Mouse (Mus musculus) kidney, postnatal 0 days (tissue): ENCODE results near the gene Gm42417. TPM values are rescaled to one million over a fixed set of nuclear protein-coding genes. Genes with fewer than 3 reads are reported as not detected.

ENCODE experiments used
- ATAC-seq: fragments of 200-750 bp; cut with Nextera tagmentation; replicated peaks from 2 replicates; pipeline ENCODE4 v1.8.0; 2017; ENCODE audit warnings: low read depth, moderate number of reproducible peaks, moderate TSS enrichment, moderate library complexity; ENCODE audit not compliant: low FRiP score
- DNase-seq: peaks from one replicate; pipeline ENCODE4 v3.0.0-alpha.2; 2016; ENCODE audit warnings: low spot score
- H3K27ac ChIP-seq: fragments of 300-500 bp; sonication (generic); 2 replicates; pipeline ENCODE4 v1.5.1; 2014; ENCODE audit warnings: mild to moderate bottlenecking
- H3K27me3 ChIP-seq: fragments of 300-500 bp; sonication (generic); 2 replicates; pipeline ENCODE4 v1.6.1; 2014; ENCODE audit warnings: low read length, mixed read lengths; ENCODE audit not compliant: insufficient read depth
- H3K36me3 ChIP-seq: fragments of 300-500 bp; sonication (generic); 2 replicates; pipeline ENCODE4 v1.6.1; 2014; ENCODE audit warnings: low read length, mixed read lengths; ENCODE audit not compliant: insufficient read depth
- H3K4me1 ChIP-seq: fragments of 300-500 bp; sonication (generic); replicated peaks from 2 replicates; pipeline ENCODE4 v1.6.1; 2014; ENCODE audit warnings: antibody characterized with exemption, low read length, mixed read lengths; ENCODE audit not compliant: insufficient read depth
- H3K4me2 ChIP-seq: fragments of 300-500 bp; sonication (generic); 2 replicates; pipeline ENCODE4 v1.6.1; 2014; ENCODE audit warnings: mild to moderate bottlenecking, low read length, moderate library complexity, mixed read lengths
- H3K4me3 ChIP-seq: fragments of 300-500 bp; sonication (generic); replicated peaks from 2 replicates; pipeline ENCODE4 v1.5.1; 2014; ENCODE audit warnings: low read depth, low read length
- H3K9ac ChIP-seq: fragments of 300-500 bp; sonication (generic); 2 replicates; pipeline ENCODE4 v1.6.1; 2014; ENCODE audit warnings: low read depth, low read length
- H3K9me3 ChIP-seq: fragments of 300-500 bp; sonication (generic); replicated peaks from 2 replicates; pipeline ENCODE4 v1.6.1; 2016; ENCODE audit warnings: low read length, inconsistent platforms, mixed read lengths
- CTCF ChIP-seq: IDR thresholded peaks from 2 replicates; pipeline ENCODE4 v1.5.1; 2016; ENCODE audit warnings: antibody characterized with exemption, low read depth, mild to moderate bottlenecking, moderate library complexity
- WGBS: fragments of 180-500 bp; shearing (Covaris S2); extraction: QIAGEN DNeasy Blood & Tissue Kit; methylation state at CpG from one replicate; pipeline ENCODE4 v1.1.7; 2014; 5-methylcytosine and 5-hydroxymethylcytosine counted together
- polyA plus RNA-seq: library from polyadenylated mRNA; unstranded; fragments of >200 nt; fragmentation: Nextera tagmentation; extraction: Ambion mirVana; gene quantifications from 2 replicates; pipeline ENCODE4 v1.2.1, GENCODE M21; 2015

Gene Gm42417
- polyA plus RNA-seq, 1 experiment from 2014 or later: not detected

GRCm38 (mm10) chr1:36560903-36561302, 21.7 kb upstream of the Gm42417 start:
- Histone ChIP-seq H3K4me2 (no peak overlapping the region), H3K9ac (no peak overlapping the region), H3K4me1 (peaks cover 27% of the 10 kb centered on the region), H3K36me3 (no peaks in the 10 kb centered on the region), H3K27me3 (no peaks in the 10 kb centered on the region), H3K9me3 (no peaks in the 10 kb centered on the region), H3K27ac (peak overlapping the region; percentile 63), H3K4me3 (no peak overlapping the region)
- 20% methylated on average over 6 of the region's 6 CpGs for WGBS
- DNase-seq (peak; percentile 76), ATAC-seq (no peak)
- no peak for TF ChIP-seq CTCF

- peaks cover 37% of the 10 kb centered on the region for H3K4me1 ChIP-seq
- WGBS: 43% methylated on average over 5 of the region's 5 CpGs
- H3K9me3 ChIP-seq: no peaks in the 10 kb centered on the region
- H3K4me2 ChIP-seq: no peak overlapping the region
- H3K9ac ChIP-seq: no peak overlapping the region
- H3K4me3 ChIP-seq: no peak overlapping the region
- no peak for TF ChIP-seq CTCF
- ATAC-seq (no peak), DNase-seq (no peak)
- no peaks in the 10 kb centered on the region for H3K27me3 ChIP-seq
- H3K27ac ChIP-seq: no peak overlapping the region
- H3K36me3 ChIP-seq: no peaks in the 10 kb centered on the region
Measured at GRCm38 (mm10) chr1:36559888-36560287, 20.7 kb upstream of the Gm42417 start.

GRCm38 (mm10) chr1:36559256-36559655, 20.0 kb upstream of the Gm42417 start:
- H3K27ac ChIP-seq: peak overlapping the region; percentile 99
- no peaks in the 10 kb centered on the region for H3K27me3 ChIP-seq
- H3K9ac ChIP-seq: peak overlapping the region; percentile 96
- no peaks in the 10 kb centered on the region for H3K9me3 ChIP-seq
- 22% methylated on average over 4 of the region's 4 CpGs for WGBS
- peak overlapping the region; percentile 67 for H3K4me2 ChIP-seq
- no peak for ATAC-seq
- H3K4me3 ChIP-seq: peak overlapping the region; percentile 82
- TF ChIP-seq CTCF: no peak
- H3K36me3 ChIP-seq: no peaks in the 10 kb centered on the region
- no peak for DNase-seq
- H3K4me1 ChIP-seq: peaks cover 43% of the 10 kb centered on the region

GRCm38 (mm10) chr1:36558031-36558993, 19.1 kb upstream of the Gm42417 start, which contains the start of gene Sema4c:
TSS of gene Sema4c (minus strand) at chr1:36558349.
- Histone ChIP-seq H3K9ac (peak within 1 kb of the TSS; percentile 96), H3K4me1 (peaks cover 42% of the 10 kb centered on the region), H3K36me3 (peaks cover 7% of the 10 kb centered on the region), H3K27ac (peak within 1 kb of the TSS; percentile 99), H3K27me3 (no peaks in the 10 kb centered on the region), H3K9me3 (no peaks in the 10 kb centered on the region), H3K4me3 (peak within 1 kb of the TSS; percentile 82), H3K4me2 (peak within 1 kb of the TSS; percentile 67)
- no peak for TF ChIP-seq CTCF
- peak; percentile 94 for DNase-seq
- under 1% methylated on average over 69 of the region's 69 CpGs for WGBS
- ATAC-seq: peak; percentile 47

- ATAC-seq (peak; percentile 68), DNase-seq (peak; percentile 96)
- no peak for TF ChIP-seq CTCF
- Histone ChIP-seq H3K4me3 (peak overlapping the region; percentile 82), H3K36me3 (peaks cover 15% of the 10 kb centered on the region), H3K9ac (peak overlapping the region; percentile 96), H3K27ac (peak overlapping the region; percentile 99), H3K9me3 (no peaks in the 10 kb centered on the region), H3K4me1 (peaks cover 42% of the 10 kb centered on the region), H3K27me3 (no peaks in the 10 kb centered on the region), H3K4me2 (peak overlapping the region; percentile 67)
- WGBS: under 1% methylated on average over 48 of the region's 48 CpGs
Measured at GRCm38 (mm10) chr1:36557457-36558011, 18.3 kb upstream of the Gm42417 start.
